Mouse (Mus musculus) layer of hippocampus, adult 2 months (tissue): ENCODE measurements around the gene Slc39a1. TPM values are rescaled to one million over a fixed set of nuclear protein-coding genes. Genes with fewer than 3 reads are reported as not detected.

Experiments used
- DNase-seq, 2 experiments: peaks; one replicate each; pipeline ENCODE4 v3.0.0; 2022; ENCODE audit warnings: low spot score in 2 of 2
- H3K27ac ChIP-seq: fragments of 200-600 bp; 2 replicates; pipeline ENCODE4 v1.8.1; 2022
- H3K4me3 ChIP-seq: fragments of 200-600 bp; 2 replicates; pipeline ENCODE4 v1.8.1; 2022; ENCODE audit warnings: mild to moderate bottlenecking
- CTCF ChIP-seq: fragments of 200-600 bp; conservative IDR thresholded peaks from 2 replicates; pipeline ENCODE4 v1.8.1; 2022; ENCODE audit warnings: antibody characterized with exemption, mild to moderate bottlenecking, moderate library complexity
- total RNA-seq, 2 experiments: library from RNA; stranded (reverse); gene quantifications; 2 replicates each; pipeline ENCODE4 v1.2.3; 2021

The Slc39a1 gene
- total RNA-seq, 2 experiments from 2014 or later: 42.5 to 45.5 TPM

GRCm38 (mm10) chr3:90220088-90220487 lies 27.9 kb upstream of the Slc39a1 start:
- peak; percentile 56 to 62 for DNase-seq

GRCm38 (mm10) chr3:90220531-90220951 lies 27.4 kb upstream of the Slc39a1 start:
- Histone ChIP-seq H3K27ac (peak overlapping the region; percentile 87), H3K4me3 (peak overlapping the region; percentile 49)
- peak; percentile 32 to 34 for DNase-seq
- no peak; the same call in 1 of the 2 replicates for TF ChIP-seq CTCF

More at GRCm38 (mm10) chr3:90220088-90220487, 27.9 kb upstream of the Slc39a1 start:
- peak overlapping the region; percentile 87 for H3K27ac ChIP-seq
- peak; percentile 88 for TF ChIP-seq CTCF
- H3K4me3 ChIP-seq: peak overlapping the region; percentile 49

- Histone ChIP-seq H3K4me3 (peak overlapping the region; percentile 49; the same call in 1 of the 2 replicates), H3K27ac (peak overlapping the region; percentile 87; the same call in 1 of the 2 replicates)
- TF ChIP-seq CTCF: no peak
- no peak for DNase-seq
These were observed 26.8 kb upstream of the Slc39a1 start for GRCm38 (mm10) chr3:90221123-90221522.

- no peak for TF ChIP-seq CTCF
- Histone ChIP-seq H3K27ac (no peak overlapping the region), H3K4me3 (no peak overlapping the region)
- DNase-seq: no peak
These were observed 25.5 kb upstream of the Slc39a1 start for GRCm38 (mm10) chr3:90222455-90222854.

- no peak for TF ChIP-seq CTCF
- no peak overlapping the region for H3K4me3 ChIP-seq
- no peak for DNase-seq
- no peak overlapping the region for H3K27ac ChIP-seq
These were observed 25.0 kb upstream of the Slc39a1 start for GRCm38 (mm10) chr3:90222941-90223340.

- Histone ChIP-seq H3K4me3 (no peak overlapping the region), H3K27ac (no peak overlapping the region)
- no peak for DNase-seq
- no peak for TF ChIP-seq CTCF
These were observed 23.6 kb upstream of the Slc39a1 start for GRCm38 (mm10) chr3:90224331-90224730.

- no peak for DNase-seq
- Histone ChIP-seq H3K27ac (peak overlapping the region; percentile 93), H3K4me3 (peak overlapping the region; percentile 95)
- TF ChIP-seq CTCF: no peak
These were observed 16.9 kb upstream of the Slc39a1 start for GRCm38 (mm10) chr3:90231075-90231474.

GRCm38 (mm10) chr3:90231507-90232333 lies 16.3 kb upstream of the Slc39a1 start, which contains the start of gene Jtb:
Gene Jtb (plus strand): TSS chr3:90231597.
- peak within 1 kb of the TSS; percentile 93 for H3K27ac ChIP-seq
- peak; percentile 28 for TF ChIP-seq CTCF
- peak; percentile 94 to 96 for DNase-seq
- H3K4me3 ChIP-seq: peak within 1 kb of the TSS; percentile 95

GRCm38 (mm10) chr3:90241251-90241650 lies 6.7 kb upstream of the Slc39a1 start:
- H3K27ac ChIP-seq: no peak overlapping the region
- TF ChIP-seq CTCF: no peak
- H3K4me3 ChIP-seq: no peak overlapping the region
- no peak for DNase-seq

- H3K27ac ChIP-seq: no peak overlapping the region
- no peak for TF ChIP-seq CTCF
- no peak for DNase-seq
- no peak overlapping the region for H3K4me3 ChIP-seq
These were observed 6.2 kb upstream of the Slc39a1 start for GRCm38 (mm10) chr3:90241669-90242358.

GRCm38 (mm10) chr3:90242984-90243775 lies 4.8 kb upstream of the Slc39a1 start, which contains the start of gene Creb3l4:
Gene Creb3l4 (minus strand): TSS chr3:90243512.
- no peak within 1 kb of the TSS; the same call in 1 of the 2 replicates for H3K27ac ChIP-seq
- DNase-seq: no peak
- TF ChIP-seq CTCF: no peak
- H3K4me3 ChIP-seq: peak within 1 kb of the TSS; percentile 38

- no peak overlapping the region for H3K27ac ChIP-seq
- H3K4me3 ChIP-seq: no peak overlapping the region
- no peak for TF ChIP-seq CTCF
- DNase-seq: no peak
These were observed 2.6 kb upstream of the Slc39a1 start for GRCm38 (mm10) chr3:90245406-90245805.

- TF ChIP-seq CTCF: peak; percentile 43
- Histone ChIP-seq H3K27ac (peak overlapping the region; percentile 98), H3K4me3 (peak overlapping the region; percentile 99)
- DNase-seq: no peak
These were observed 377 bp upstream of the Slc39a1 start for GRCm38 (mm10) chr3:90247630-90247959.
